Mouse (Mus musculus) cerebellum, adult (tissue): Measurements from ENCODE around the gene Sik2.

Experiments used
- ATAC-seq: cut with Nextera tagmentation; 2 replicates; pipeline ENCODE4 v1.9.2; 2017; ENCODE audit warnings: mild to moderate bottlenecking, moderate library complexity, mixed read lengths; ENCODE audit not compliant: insufficient number of reproducible peaks, low FRiP score, low TSS enrichment

Sik2 gene

GRCm38 (mm10) chr9:50877431-50877830, 131.4 kb downstream of the Sik2 start:
- no peak for ATAC-seq

GRCm38 (mm10) chr9:50876287-50876686, 132.6 kb downstream of the Sik2 start:
- ATAC-seq, result no peak

- no peak for ATAC-seq
Measured at GRCm38 (mm10) chr9:50875470-50875869, 133.4 kb downstream of the Sik2 start.

GRCm38 (mm10) chr9:50874031-50874430, 134.8 kb downstream of the Sik2 start:
- no peak for ATAC-seq

- no peak for ATAC-seq
Measured at GRCm38 (mm10) chr9:50873210-50873609, 135.7 kb downstream of the Sik2 start.

- ATAC-seq, result peak; percentile 80; the same call in 1 of the 2 replicates
Measured at GRCm38 (mm10) chr9:50868182-50868581, 140.7 kb downstream of the Sik2 start.

- ATAC-seq, result peak; percentile 31; the same call in 1 of the 2 replicates
Measured at GRCm38 (mm10) chr9:50867015-50867414, 141.9 kb downstream of the Sik2 start.

GRCm38 (mm10) chr9:50865803-50866202, 143.1 kb downstream of the Sik2 start:
- ATAC-seq, result no peak

GRCm38 (mm10) chr9:50864877-50865276, 144.0 kb downstream of the Sik2 start:
- ATAC-seq, result no peak

GRCm38 (mm10) chr9:50863824-50864223, 145.0 kb downstream of the Sik2 start:
- ATAC-seq, result no peak

GRCm38 (mm10) chr9:50861119-50861839, 147.6 kb downstream of the Sik2 start:
- peak; percentile 53; the same call in 1 of the 2 replicates for ATAC-seq

- ATAC-seq, result no peak
Measured at GRCm38 (mm10) chr9:50858681-50859080, 150.2 kb downstream of the Sik2 start.

- ATAC-seq, result peak; percentile 24
Measured at GRCm38 (mm10) chr9:50857082-50857641, 151.7 kb downstream of the Sik2 start.

- ATAC-seq, result peak; percentile 63
Measured at GRCm38 (mm10) chr9:50856341-50857081, 152.4 kb downstream of the Sik2 start.

GRCm38 (mm10) chr9:50855780-50856179, 153.1 kb downstream of the Sik2 start:
- no peak for ATAC-seq

GRCm38 (mm10) chr9:50855133-50855766, 153.6 kb downstream of the Sik2 start:
- no peak for ATAC-seq

GRCm38 (mm10) chr9:50854376-50854775, 154.5 kb downstream of the Sik2 start:
- ATAC-seq, result no peak

GRCm38 (mm10) chr9:50852634-50853349, 156.1 kb downstream of the Sik2 start:
- no peak for ATAC-seq

GRCm38 (mm10) chr9:50850713-50851112, 158.2 kb downstream of the Sik2 start:
- no peak for ATAC-seq

GRCm38 (mm10) chr9:50850271-50850670, 158.6 kb downstream of the Sik2 start:
- ATAC-seq, result no peak
